Mouse (Mus musculus) small intestine, adult 2 months (tissue): ENCODE measurements at regions not wholly inside any gene's neighbourhood (a gene's known extent, or its start where the extent isn't known, plus 50 kb on each side); places are given as distances from the start of the nearest gene placed in this dataset.
A peak's percentile ranks its signal among the peaks of the same experiment; 100 is the strongest.

Experiments
- H3K27ac ChIP-seq: fragments of 200-500 bp; 2 replicates; pipeline ENCODE4 v1.5.1; 2012; ENCODE audit warnings: low read depth, low read length, control low read depth, inconsistent platforms; ENCODE audit not compliant: insufficient read depth
- H3K27me3 ChIP-seq: fragments of 200-500 bp; 2 replicates; pipeline ENCODE4 v1.6.1; 2012; ENCODE audit warnings: mild to moderate bottlenecking, moderate library complexity, low read length, inconsistent platforms; ENCODE audit not compliant: control insufficient read depth, insufficient read depth
- H3K36me3 ChIP-seq: fragments of 200-500 bp; 2 replicates; pipeline ENCODE4 v1.6.1; 2012; ENCODE audit warnings: mild to moderate bottlenecking, low read length, control low read depth, inconsistent platforms; ENCODE audit not compliant: control insufficient read depth, insufficient read depth
- H3K4me1 ChIP-seq: fragments of 200-500 bp; 2 replicates; pipeline ENCODE4 v1.6.1; 2012; ENCODE audit warnings: low read length, inconsistent platforms, mixed read lengths; ENCODE audit not compliant: control insufficient read depth, insufficient read depth, insufficient read length
- H3K4me3 ChIP-seq: fragments of 200-500 bp; 2 replicates; pipeline ENCODE4 v1.5.1; 2012; ENCODE audit warnings: low read depth, mild to moderate bottlenecking, control low read depth, inconsistent platforms, low read length, moderate library complexity
- CTCF ChIP-seq: fragments of 200-500 bp; IDR thresholded peaks from 2 replicates; pipeline ENCODE4 v1.5.1; 2012; ENCODE audit warnings: low read depth, mild to moderate bottlenecking, control low read depth, inconsistent platforms, low read length, moderate library complexity, mixed read lengths; ENCODE audit not compliant: insufficient replicate concordance, insufficient read length; ENCODE audit errors: extremely low read depth
- POLR2A ChIP-seq: fragments of 200-500 bp; IDR thresholded peaks from 2 replicates; pipeline ENCODE4 v1.6.1; 2012; ENCODE audit warnings: low read depth, mild to moderate bottlenecking, control low read depth, inconsistent platforms, low read length, moderate library complexity
- WGBS: fragments of 180-500 bp; shearing (Covaris S2); methylation state at CpG from one replicate; pipeline ENCODE4 v1.1.7; 2018; 5-methylcytosine and 5-hydroxymethylcytosine counted together

DNA sequence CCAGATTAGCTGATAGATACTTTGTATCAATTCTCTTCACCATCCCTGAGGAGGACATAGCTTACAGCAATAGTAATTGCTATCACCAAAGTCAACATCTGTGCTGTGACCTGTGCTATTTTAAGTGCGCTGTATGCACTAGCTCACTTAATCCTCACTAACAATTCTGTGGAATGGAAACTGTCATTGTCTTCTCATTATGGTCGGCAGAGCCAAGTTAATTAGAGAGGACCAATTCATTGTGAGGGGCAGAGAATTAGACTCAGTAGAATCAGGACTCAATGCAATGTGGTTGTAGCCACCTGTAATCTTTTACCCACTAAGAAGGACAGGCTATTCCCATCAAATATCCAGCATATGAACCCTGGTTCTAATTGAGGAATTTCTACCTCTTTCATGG is 145.3 kb downstream of the Arrdc4 start:
- no peaks in the 10 kb centered on the region for H3K4me1 ChIP-seq
- H3K27me3 ChIP-seq: no peaks in the 10 kb centered on the region
- H3K27ac ChIP-seq: no peak overlapping the region
- no peaks in the 10 kb centered on the region for H3K36me3 ChIP-seq
- no peak overlapping the region for H3K4me3 ChIP-seq
- WGBS: 71% methylated on average over 2 of the region's 2 CpGs
- TF ChIP-seq CTCF (no peak), POLR2A (no peak)

- Histone ChIP-seq H3K4me1 (no peaks in the 10 kb centered on the region), H3K36me3 (no peaks in the 10 kb centered on the region), H3K4me3 (no peak overlapping the region), H3K27me3 (no peaks in the 10 kb centered on the region), H3K27ac (no peak overlapping the region)
- 59% methylated on average over 6 of the region's 6 CpGs for WGBS
- TF ChIP-seq POLR2A (no peak), CTCF (no peak)
Measured at GRCm38 (mm10) chr7:68602003-68602402, 147.0 kb downstream of the Arrdc4 start.

DNA sequence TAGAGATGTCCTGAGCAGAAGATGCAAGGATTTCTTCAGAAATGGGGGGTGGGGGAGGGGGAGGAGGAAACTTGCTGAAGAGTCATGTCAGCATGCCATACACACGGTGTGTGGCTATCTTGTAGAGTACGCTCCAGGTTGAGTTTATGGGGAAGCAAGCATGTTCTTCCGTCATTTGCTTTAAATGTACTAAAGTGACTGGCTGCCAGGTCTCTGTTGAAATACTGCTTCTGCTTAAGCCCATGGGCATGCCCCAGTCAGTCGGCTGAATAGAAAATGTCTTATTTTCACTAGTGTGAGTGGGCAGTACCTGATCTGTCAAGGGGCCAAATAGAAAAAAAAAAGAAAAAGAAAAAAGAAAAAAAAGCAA is 155.0 kb downstream of the Arrdc4 start:
- Histone ChIP-seq H3K4me3 (no peak overlapping the region), H3K36me3 (no peaks in the 10 kb centered on the region), H3K4me1 (no peaks in the 10 kb centered on the region), H3K27me3 (no peaks in the 10 kb centered on the region), H3K27ac (no peak overlapping the region)
- TF ChIP-seq CTCF (no peak), POLR2A (no peak)
- 52% methylated on average over 4 of the region's 4 CpGs for WGBS

DNA sequence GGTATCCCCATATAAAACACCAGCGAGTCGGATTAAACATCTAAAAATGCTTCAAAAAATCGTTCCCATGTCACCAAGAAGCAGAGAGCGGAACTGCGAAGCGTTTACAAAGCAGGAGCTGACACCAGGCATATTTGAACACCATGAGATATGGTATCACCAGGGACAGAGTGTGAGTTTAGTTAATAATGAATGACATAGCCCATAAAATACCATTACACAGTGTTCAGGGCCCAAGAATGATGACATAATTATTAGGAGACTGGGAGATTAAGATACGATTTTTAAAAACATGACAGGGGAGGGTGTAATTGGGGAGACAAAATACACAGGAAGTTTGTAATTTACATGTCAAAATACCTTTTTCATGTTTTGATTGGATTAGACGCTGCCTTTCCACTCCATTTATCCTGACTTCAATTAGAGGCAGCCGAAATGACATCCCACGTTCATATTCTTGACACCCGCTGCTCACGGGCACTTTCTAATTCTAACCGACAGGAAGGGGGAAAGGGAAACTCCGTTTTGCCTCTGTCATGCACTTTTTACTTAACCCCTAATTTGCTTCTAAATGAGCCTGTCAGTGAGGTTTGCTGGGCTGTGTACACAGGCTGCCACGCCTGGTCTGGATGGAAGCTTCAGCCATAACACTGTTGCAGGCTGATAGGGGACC is 155.6 kb downstream of the Arrdc4 start:
- Histone ChIP-seq H3K36me3 (no peaks in the 10 kb centered on the region), H3K4me1 (no peaks in the 10 kb centered on the region), H3K27ac (no peak overlapping the region), H3K27me3 (no peaks in the 10 kb centered on the region), H3K4me3 (no peak overlapping the region)
- WGBS: 37% methylated on average over 15 of the region's 15 CpGs
- TF ChIP-seq POLR2A (no peak), CTCF (no peak)

DNA sequence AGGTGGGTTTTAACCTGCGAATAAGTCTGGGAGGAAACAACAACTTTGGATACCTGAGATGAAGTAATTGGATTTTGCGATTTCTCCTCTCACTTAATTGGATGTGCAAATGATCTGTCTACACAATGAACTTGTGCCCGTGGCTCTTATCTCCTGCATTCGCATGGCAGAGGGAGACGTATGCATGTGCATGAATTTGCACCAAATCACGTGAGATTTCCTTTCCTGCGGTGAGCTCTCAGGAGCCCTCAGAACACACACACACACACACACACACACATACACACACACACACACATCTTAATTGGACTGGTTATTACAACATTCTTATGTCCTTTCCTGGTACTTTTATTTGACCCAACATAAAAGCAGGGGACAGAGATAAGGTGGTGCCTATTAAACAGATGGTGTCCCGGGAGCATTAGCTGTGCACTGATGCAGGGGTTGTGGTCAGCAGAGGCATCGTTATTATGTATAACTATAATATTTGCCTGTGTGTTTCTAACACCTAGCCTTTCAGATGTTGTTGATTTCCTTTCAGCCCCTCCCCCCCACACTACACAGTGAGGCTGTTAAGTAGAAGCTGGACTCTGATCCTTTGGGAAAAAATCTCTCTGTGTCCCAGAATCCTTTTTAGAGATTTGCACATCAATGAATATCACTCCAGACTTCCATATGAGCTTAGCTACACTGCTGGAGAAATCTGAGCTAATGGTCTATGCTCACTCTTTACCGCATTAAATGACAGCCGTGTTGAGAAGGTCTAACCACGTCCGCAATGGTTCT is 166.3 kb downstream of the Arrdc4 start:
- no peak overlapping the region for H3K4me3 ChIP-seq
- TF ChIP-seq CTCF: no peak
- no peak for TF ChIP-seq POLR2A
- no peaks in the 10 kb centered on the region for H3K4me1 ChIP-seq
- no peaks in the 10 kb centered on the region; the same call in 1 of the 2 replicates for H3K27me3 ChIP-seq
- H3K27ac ChIP-seq: no peak overlapping the region
- H3K36me3 ChIP-seq: no peaks in the 10 kb centered on the region
- WGBS: 64% methylated on average over 13 of the region's 13 CpGs

GRCm38 (mm10) chr7:68580650-68581049 is 168.4 kb downstream of the Arrdc4 start:
- TF ChIP-seq POLR2A: no peak
- peak; percentile 68; the same call in 1 of the 2 replicates for TF ChIP-seq CTCF
- 30% methylated on average over 4 of the region's 4 CpGs for WGBS
- H3K4me3 ChIP-seq: no peak overlapping the region

DNA sequence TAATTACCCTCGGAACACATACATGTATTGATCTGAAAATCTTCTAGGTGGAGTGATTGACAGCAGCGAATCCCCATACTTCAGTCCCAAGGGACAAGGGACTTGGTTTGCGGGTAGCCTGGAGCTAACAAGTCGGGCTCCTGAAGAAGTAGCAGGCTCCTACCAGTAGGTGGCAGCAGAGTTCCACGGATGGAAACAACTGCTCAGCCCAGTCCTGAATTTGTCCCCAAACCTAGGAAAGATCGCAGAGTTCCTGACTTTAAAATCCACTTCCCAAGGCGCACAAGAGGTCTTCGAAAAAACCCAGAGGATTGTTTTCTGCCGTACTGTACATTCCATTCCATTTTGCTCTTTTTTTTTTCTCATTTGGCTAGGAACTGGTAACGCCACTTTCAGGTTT is 169.4 kb downstream of the Arrdc4 start:
- Histone ChIP-seq H3K4me1 (no peaks in the 10 kb centered on the region), H3K4me3 (no peak overlapping the region), H3K27ac (no peak overlapping the region), H3K27me3 (no peaks in the 10 kb centered on the region; the same call in 1 of the 2 replicates), H3K36me3 (no peaks in the 10 kb centered on the region)
- WGBS: 3% methylated on average over 10 of the region's 10 CpGs
- no peak for TF ChIP-seq POLR2A
- peak; percentile 97; the same call in 1 of the 2 replicates for TF ChIP-seq CTCF

More at GRCm38 (mm10) chr7:68580650-68581049, 168.4 kb downstream of the Arrdc4 start:
- Histone ChIP-seq H3K36me3 (no peaks in the 10 kb centered on the region), H3K4me1 (no peaks in the 10 kb centered on the region), H3K27ac (no peak overlapping the region), H3K27me3 (no peaks in the 10 kb centered on the region; the same call in 1 of the 2 replicates)
